Mouse (Mus musculus) hematopoietic stem cell, adult 5-6 weeks (primary cell): ENCODE results near the gene Fcmr. TPM values are rescaled to one million over a fixed set of nuclear protein-coding genes. Genes with fewer than 3 reads are reported as not detected.
A peak's percentile ranks its signal among the peaks of the same experiment; 100 is the strongest.

Source experiments
- ATAC-seq, 2 experiments: fragments of 125-278 bp in 1 of 2; replicated peaks in 1 of 2; 2 replicates each; pipeline ENCODE4 v1.8.0; 2016 to 2017; ENCODE audit warnings: inconsistent platforms in 2 of 2, mild to moderate bottlenecking in 2 of 2, moderate number of reproducible peaks in 2 of 2, low read depth in 1 of 2, moderate TSS enrichment in 1 of 2; ENCODE audit not compliant: low FRiP score in 2 of 2, poor library complexity in 2 of 2, severe bottlenecking in 2 of 2, insufficient read depth in 1 of 2, low TSS enrichment in 1 of 2
- total RNA-seq: library from RNA; stranded (forward); fragments of 172-1452, 232-1000 nt; gene quantifications from 2 replicates; pipeline ENCODE4 v1.2.3, GENCODE M21; 2017

Gene Fcmr
- total RNA-seq: not detected in 2 replicates

- ATAC-seq: no peak
Observed at GRCm38 (mm10) chr1:130865541-130866221, at the start of gene Fcmr. TSS of gene Fcmr (plus strand) at chr1:130865669.

GRCm38 (mm10) chr1:130819737-130820136, 45.7 kb upstream of the Fcmr start:
- no peak for ATAC-seq

- peak; percentile 39 to 48; a peak in 2 of 4 replicates for ATAC-seq
Observed at GRCm38 (mm10) chr1:130820316-130821148, 44.9 kb upstream of the Fcmr start.

GRCm38 (mm10) chr1:130821149-130821471, 44.4 kb upstream of the Fcmr start:
- no peak for ATAC-seq

- ATAC-seq: no peak
Observed at GRCm38 (mm10) chr1:130821911-130822625, 43.4 kb upstream of the Fcmr start.

GRCm38 (mm10) chr1:130826448-130826847, 39.0 kb upstream of the Fcmr start, which contains the start of gene Pigr:
TSS of gene Pigr (plus strand) at chr1:130826684.
- ATAC-seq: no peak

- no peak for ATAC-seq
Observed at GRCm38 (mm10) chr1:130828656-130829055, 36.8 kb upstream of the Fcmr start.

GRCm38 (mm10) chr1:130829906-130830830, 35.3 kb upstream of the Fcmr start:
- no peak for ATAC-seq

- no peak for ATAC-seq
Observed at GRCm38 (mm10) chr1:130832230-130833149, 33.0 kb upstream of the Fcmr start.

- ATAC-seq: no peak
Observed at GRCm38 (mm10) chr1:130835161-130835936, 30.1 kb upstream of the Fcmr start.

- no peak for ATAC-seq
Observed at GRCm38 (mm10) chr1:130838288-130838687, 27.2 kb upstream of the Fcmr start.

GRCm38 (mm10) chr1:130840599-130841379, 24.7 kb upstream of the Fcmr start:
- ATAC-seq: no peak

GRCm38 (mm10) chr1:130841621-130842020, 23.8 kb upstream of the Fcmr start:
- no peak for ATAC-seq

GRCm38 (mm10) chr1:130844516-130844915, 21.0 kb upstream of the Fcmr start:
- no peak for ATAC-seq
